Mouse (Mus musculus) midbrain, embryonic 12.5 days (tissue): ENCODE measurements around the gene Trim7. TPM values are rescaled to one million over a fixed set of nuclear protein-coding genes. Genes with fewer than 3 reads are reported as not detected.
"Not testable (repeated sequence)": the region's sequence is repeated elsewhere in the genome, so short reads cannot be mapped to it uniquely, and the experiment has no call there.

ENCODE experiments used
- ATAC-seq: fragments of 200-750 bp; cut with Nextera tagmentation; 2 replicates; pipeline ENCODE4 v1.8.0; 2017; ENCODE audit warnings: low read depth, moderate TSS enrichment, moderate library complexity; ENCODE audit not compliant: low FRiP score
- H3K27ac ChIP-seq: fragments of 300-500 bp; sonication (generic); replicated peaks from 2 replicates; pipeline ENCODE4 v1.5.1; 2016; ENCODE audit warnings: mild to moderate bottlenecking
- H3K27me3 ChIP-seq: fragments of 300-500 bp; sonication (generic); 2 replicates; pipeline ENCODE4 v1.6.1; 2016; ENCODE audit warnings: mild to moderate bottlenecking
- H3K36me3 ChIP-seq: fragments of 300-500 bp; sonication (generic); 2 replicates; pipeline ENCODE4 v1.6.1; 2016
- H3K4me1 ChIP-seq: fragments of 300-500 bp; sonication (generic); 2 replicates; pipeline ENCODE4 v1.6.1; 2016
- H3K4me2 ChIP-seq: fragments of 300-500 bp; sonication (generic); replicated peaks from 2 replicates; pipeline ENCODE4 v1.6.1; 2016; ENCODE audit warnings: mild to moderate bottlenecking, moderate library complexity
- H3K4me3 ChIP-seq: fragments of 300-500 bp; sonication (generic); 2 replicates; pipeline ENCODE4 v1.5.1; 2016; ENCODE audit warnings: mild to moderate bottlenecking
- H3K9ac ChIP-seq: fragments of 300-500 bp; sonication (generic); replicated peaks from 2 replicates; pipeline ENCODE4 v1.6.1; 2016; ENCODE audit warnings: mild to moderate bottlenecking, moderate library complexity
- H3K9me3 ChIP-seq: fragments of 300-500 bp; sonication (generic); 2 replicates; pipeline ENCODE4 v1.6.1; 2016; ENCODE audit warnings: mild to moderate bottlenecking
- whole genome bisulfite sequencing: fragments of 180-500 bp; shearing (Covaris S2); methylation state at CpG from one replicate; pipeline ENCODE4 v1.1.7; 2016; 5-methylcytosine and 5-hydroxymethylcytosine counted together
- polyA plus RNA-seq: library from polyadenylated mRNA; unstranded; fragments of >200 nt; fragmentation: Nextera tagmentation; extraction: Ambion mirVana; gene quantifications from 2 replicates; pipeline ENCODE4 v1.2.1, GENCODE M21; 2016

The Trim7 gene
- polyA plus RNA-seq, 1 experiment from 2014 or later = 1.4 TPM

DNA sequence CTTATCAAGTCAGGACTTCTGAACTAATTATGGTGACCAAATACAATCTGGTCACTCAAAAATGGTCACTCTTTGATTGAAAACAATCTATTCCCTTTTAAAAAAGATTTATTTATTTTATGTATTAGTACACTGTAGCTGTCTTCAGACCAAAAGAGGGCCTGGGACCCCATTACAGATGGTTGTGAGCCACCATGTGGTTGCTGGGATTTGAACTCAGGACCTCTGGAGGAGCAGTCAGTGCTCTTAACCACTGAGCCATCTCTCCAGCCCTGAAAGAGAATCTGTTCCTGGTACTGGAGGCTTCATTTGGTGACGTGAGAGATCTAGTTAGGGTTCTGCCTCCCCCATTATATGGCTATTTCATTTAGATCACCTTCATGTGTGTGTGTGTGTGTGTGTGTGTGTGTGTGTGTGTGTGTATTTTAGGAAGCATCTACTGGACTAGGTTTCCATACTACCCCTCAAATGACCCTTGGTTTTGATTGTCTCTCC, 49.5 kb downstream of the Trim7 start:
- H3K27me3 ChIP-seq = peaks cover 20% of the 10 kb centered on the region; the same call in 1 of the 2 replicates
- H3K9me3 ChIP-seq, H3K4me3 ChIP-seq, H3K27ac ChIP-seq, H3K36me3 ChIP-seq, H3K4me2 ChIP-seq, ATAC-seq, H3K9ac ChIP-seq: not testable (repeated sequence)
- peaks cover 12% of the 10 kb centered on the region; the same call in 1 of the 2 replicates for H3K4me1 ChIP-seq
- WGBS = 47% methylated on average over 1 of the region's 1 CpGs

DNA sequence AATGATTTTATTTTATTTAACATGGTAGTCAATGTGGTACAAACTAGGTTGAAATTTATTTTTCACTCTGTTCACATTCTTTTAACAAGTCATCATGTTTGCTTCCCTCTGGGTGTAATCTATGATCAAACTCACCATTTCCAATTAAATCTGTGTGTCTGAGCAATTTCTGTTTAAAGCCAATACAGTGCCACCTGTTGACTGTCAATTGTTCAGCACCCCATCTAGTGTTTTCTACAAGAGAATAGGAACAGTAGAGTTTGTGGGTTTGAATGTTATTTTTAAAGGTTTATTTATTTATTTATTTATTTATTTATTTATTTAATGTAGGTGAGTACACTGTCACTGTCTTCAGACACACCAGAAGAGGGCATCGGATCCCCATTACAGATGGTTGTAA, 50.7 kb downstream of the Trim7 start:
- 82% methylated on average over 1 of the region's 1 CpGs for WGBS
- Histone ChIP-seq H3K27ac (no peak overlapping the region), H3K36me3 (no peaks in the 10 kb centered on the region), H3K4me2 (no peak overlapping the region), H3K27me3 (peaks cover 14% of the 10 kb centered on the region; the same call in 1 of the 2 replicates), H3K9ac (no peak overlapping the region), H3K9me3 (no peaks in the 10 kb centered on the region), H3K4me1 (0 out of 2 replicates have a peak, but pooled peaks cover 6% of the 10 kb centered on the region), H3K4me3 (no peak overlapping the region)
- no peak for ATAC-seq

DNA sequence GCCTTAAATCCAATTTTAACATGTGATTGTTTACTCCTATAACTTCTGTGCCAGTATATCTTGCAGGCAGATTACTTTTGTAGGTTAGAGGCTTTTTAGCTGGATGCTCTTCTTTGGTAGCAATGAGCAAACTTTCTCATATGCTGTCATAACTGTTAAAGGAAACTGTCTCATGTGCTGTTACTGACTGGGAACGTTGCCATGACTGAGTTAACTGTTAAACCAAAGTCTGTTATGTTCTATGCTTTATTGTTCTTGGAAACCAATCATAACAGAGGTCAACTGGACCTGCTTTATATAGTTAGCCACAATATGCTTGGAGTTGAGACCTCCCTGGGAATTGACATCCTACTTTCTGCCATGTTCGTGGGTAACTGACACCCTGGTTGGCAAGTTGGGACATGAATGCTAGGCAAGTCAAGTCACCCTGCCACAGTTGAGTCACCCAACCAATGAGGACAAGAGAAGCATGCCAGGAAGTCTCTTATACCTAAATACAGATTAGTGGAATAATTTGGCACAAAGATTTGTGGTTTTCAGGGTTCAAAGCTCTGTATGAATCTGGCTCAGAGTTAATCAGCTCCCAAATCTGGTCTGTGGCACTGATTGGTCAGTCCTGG, 73.0 kb downstream of the Trim7 start:
- H3K27me3 ChIP-seq = no peaks in the 10 kb centered on the region
- H3K9me3 ChIP-seq = no peaks in the 10 kb centered on the region
- no peak overlapping the region for H3K4me2 ChIP-seq
- H3K4me1 ChIP-seq = no peaks in the 10 kb centered on the region
- H3K27ac ChIP-seq = no peak overlapping the region
- H3K4me3 ChIP-seq = no peak overlapping the region
- WGBS = 80% methylated on average over 2 of the region's 2 CpGs
- no peaks in the 10 kb centered on the region for H3K36me3 ChIP-seq
- no peak overlapping the region for H3K9ac ChIP-seq
- no peak for ATAC-seq

DNA sequence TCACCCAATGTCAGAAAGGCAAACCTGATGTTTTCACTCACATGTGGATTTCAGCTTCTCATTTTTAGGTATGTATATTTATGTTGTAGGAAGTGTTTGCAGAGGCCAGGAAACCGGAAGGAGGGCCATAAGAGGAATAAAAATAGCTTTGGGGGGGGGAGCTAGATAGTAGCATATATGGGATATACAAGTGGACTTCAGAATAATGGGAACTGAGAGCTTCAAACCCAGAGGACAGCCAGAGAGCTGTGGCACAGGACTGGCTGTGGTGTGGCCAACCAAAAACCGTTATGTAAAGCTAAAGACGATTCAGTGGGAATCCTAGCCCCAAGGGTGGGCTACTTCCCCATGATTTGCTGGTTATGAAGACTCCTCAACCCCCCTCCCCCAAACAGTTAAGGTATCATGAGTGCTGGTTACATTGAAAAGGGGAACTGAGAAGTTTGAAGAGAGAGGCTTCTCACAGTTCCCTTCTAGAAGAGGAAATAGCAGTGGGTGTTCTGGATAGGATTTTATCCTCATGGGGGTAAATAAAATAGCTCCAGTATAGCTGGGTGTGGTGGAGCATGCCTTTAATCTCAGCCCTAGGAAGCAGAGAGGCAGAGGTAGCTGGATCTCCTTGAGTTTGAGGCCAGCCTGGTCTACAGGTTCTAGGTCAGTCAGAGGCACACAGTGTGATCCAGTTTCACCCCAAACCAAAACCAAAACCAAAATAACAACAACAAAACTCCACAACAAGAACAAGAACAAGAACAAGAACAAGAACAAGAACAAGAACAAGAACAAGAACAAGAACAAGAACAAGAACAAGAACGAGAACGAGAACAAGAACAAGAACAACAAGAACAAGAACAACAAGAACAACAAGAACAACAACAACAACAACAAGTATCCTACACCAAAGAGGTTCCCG, 75.0 kb downstream of the Trim7 start:
- not testable (repeated sequence) for ATAC-seq, H3K4me2 ChIP-seq, H3K4me1 ChIP-seq, H3K27ac ChIP-seq, H3K4me3 ChIP-seq, H3K9me3 ChIP-seq, H3K36me3 ChIP-seq, H3K27me3 ChIP-seq, H3K9ac ChIP-seq
- WGBS = 76% methylated on average over 6 of the region's 6 CpGs

DNA sequence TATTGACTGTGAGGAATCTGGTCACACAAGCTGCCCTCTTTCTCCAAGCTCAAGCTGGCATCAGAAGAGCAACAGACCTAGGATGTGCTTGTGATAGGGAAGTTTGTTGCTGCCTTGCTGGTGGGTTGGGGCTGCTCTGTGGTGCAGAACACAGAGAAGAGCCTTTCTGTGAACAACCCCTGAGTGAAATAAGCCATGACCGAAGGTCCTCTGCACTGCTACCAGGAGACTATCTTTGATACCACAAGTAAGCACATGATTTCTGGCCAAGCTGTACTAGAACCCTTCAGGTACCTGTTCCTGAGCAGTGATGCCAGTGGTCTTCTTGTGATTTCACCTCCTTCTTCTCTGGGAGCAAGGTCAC, 75.6 kb downstream of the Trim7 start:
- not testable (repeated sequence) for H3K36me3 ChIP-seq, H3K9me3 ChIP-seq, H3K4me3 ChIP-seq, H3K4me1 ChIP-seq, H3K27ac ChIP-seq, H3K9ac ChIP-seq, ATAC-seq, H3K4me2 ChIP-seq, H3K27me3 ChIP-seq
- 83% methylated on average over 1 of the region's 1 CpGs for whole genome bisulfite sequencing

Other genes starting within 250 kb of the Trim7 start
- gene Rack1, start 25.8 kb upstream of the Trim7 start, polyA plus RNA-seq = 503 and 506 TPM in 2 replicates
- 5.4 and 6.2 TPM in 2 replicates for gene Trim41, start 8.8 kb upstream of the Trim7 start, polyA plus RNA-seq
- 7.6 and 8.3 TPM in 2 replicates for gene Gm12184, start 515 bp downstream of the Trim7 start, polyA plus RNA-seq
- gene Irgm1, start 45.5 kb downstream of the Trim7 start, polyA plus RNA-seq = 2.3 and 2.4 TPM in 2 replicates
- gene Gm5431, start 76.1 kb downstream of the Trim7 start, polyA plus RNA-seq = 0.18 TPM in 1 of 2 replicates, not detected in the other
- 1.3 and 1.8 TPM in 2 replicates for gene Psme2b, start 120.0 kb downstream of the Trim7 start, polyA plus RNA-seq
- not detected in 2 replicates for gene Olfr56, start 152.7 kb downstream of the Trim7 start, polyA plus RNA-seq
- gene 9930111J21Rik1, start 153.3 kb downstream of the Trim7 start, polyA plus RNA-seq = 0.18 and 0.28 TPM in 2 replicates
- not detected in 2 replicates for gene Gm12185, start 166.1 kb downstream of the Trim7 start, polyA plus RNA-seq
- gene Tgtp1, start 168.0 kb downstream of the Trim7 start, polyA plus RNA-seq = not detected in 2 replicates
- 0.30 and 0.51 TPM in 2 replicates for gene 9930111J21Rik2, start 225.1 kb downstream of the Trim7 start, polyA plus RNA-seq
- gene Tgtp2, start 238.1 kb downstream of the Trim7 start, polyA plus RNA-seq = 0.06 TPM in 1 of 2 replicates, not detected in the other